Mouse (Mus musculus) lung, postnatal 14 days (tissue): ENCODE data around the gene Tcf12.

Experiments used
- DNase-seq: peaks from one replicate; pipeline ENCODE4 v3.0.0; 2021

Gene Tcf12

GRCm38 (mm10) chr9:71831756-71832699, 279.6 kb downstream of the Tcf12 start:
- peak; percentile 88 for DNase-seq

GRCm38 (mm10) chr9:71830994-71831393, 280.7 kb downstream of the Tcf12 start:
- DNase-seq = no peak

GRCm38 (mm10) chr9:71830365-71830764, 281.3 kb downstream of the Tcf12 start:
- no peak for DNase-seq

GRCm38 (mm10) chr9:71829753-71830152, 281.9 kb downstream of the Tcf12 start:
- DNase-seq = no peak

- DNase-seq = no peak
These were observed 282.5 kb downstream of the Tcf12 start for GRCm38 (mm10) chr9:71829137-71829536.

- DNase-seq = no peak
These were observed 284.3 kb downstream of the Tcf12 start for GRCm38 (mm10) chr9:71827371-71827770.

GRCm38 (mm10) chr9:71826040-71826525, 285.6 kb downstream of the Tcf12 start:
- DNase-seq = peak; percentile 57

GRCm38 (mm10) chr9:71822003-71822402, 289.7 kb downstream of the Tcf12 start:
- DNase-seq = no peak

- DNase-seq = no peak
These were observed 293.2 kb downstream of the Tcf12 start for GRCm38 (mm10) chr9:71818453-71818852.

- DNase-seq = no peak
These were observed 295.6 kb downstream of the Tcf12 start for GRCm38 (mm10) chr9:71816121-71816520.

GRCm38 (mm10) chr9:71813565-71813964, 298.1 kb downstream of the Tcf12 start:
- DNase-seq = no peak

GRCm38 (mm10) chr9:71812914-71813313, 298.8 kb downstream of the Tcf12 start:
- DNase-seq = no peak

GRCm38 (mm10) chr9:71812402-71812801, 299.3 kb downstream of the Tcf12 start:
- DNase-seq = no peak

- DNase-seq = no peak
These were observed 300.3 kb downstream of the Tcf12 start for GRCm38 (mm10) chr9:71811404-71811803.

- no peak for DNase-seq
These were observed 300.9 kb downstream of the Tcf12 start for GRCm38 (mm10) chr9:71810723-71811122.

GRCm38 (mm10) chr9:71808640-71809254, 302.9 kb downstream of the Tcf12 start:
- DNase-seq = no peak

- no peak for DNase-seq
These were observed 303.9 kb downstream of the Tcf12 start for GRCm38 (mm10) chr9:71807801-71808200.

- DNase-seq = peak; percentile 90
These were observed 305.3 kb downstream of the Tcf12 start for GRCm38 (mm10) chr9:71806422-71806805.

GRCm38 (mm10) chr9:71805646-71806421, 305.8 kb downstream of the Tcf12 start:
- DNase-seq = no peak

GRCm38 (mm10) chr9:71804116-71804515, 307.6 kb downstream of the Tcf12 start:
- no peak for DNase-seq

- DNase-seq = no peak
These were observed 308.4 kb downstream of the Tcf12 start for GRCm38 (mm10) chr9:71803281-71803680.

- no peak for DNase-seq
These were observed 312.1 kb downstream of the Tcf12 start for GRCm38 (mm10) chr9:71799598-71799997.

GRCm38 (mm10) chr9:71798176-71798575, 313.5 kb downstream of the Tcf12 start:
- no peak for DNase-seq
